Mouse (Mus musculus) heart, postnatal 25 days (tissue): Measurements from ENCODE around the gene Wrnip1. TPM values are rescaled to one million over a fixed set of nuclear protein-coding genes. Genes with fewer than 3 reads are reported as not detected.
"Not testable (repeated sequence)": the region's sequence is repeated elsewhere in the genome, so short reads cannot be mapped to it uniquely, and the experiment has no call there.

Experiments
- DNase-seq: peaks from one replicate; pipeline ENCODE4 v3.0.0; 2022; ENCODE audit warnings: low spot score
- intact Hi-C: fragments of 180-260 bp; cut with DNase I; formaldehyde crosslinking; loops from one replicate; pipeline ENCODE4 v1.15.1; 2025
- total RNA-seq, 2 experiments: library from RNA; stranded (reverse); gene quantifications; 2 replicates each; pipeline ENCODE4 v1.2.3; 2021

The Wrnip1 gene
- total RNA-seq, 2 experiments from 2014 or later, result 18.5 to 27.1 TPM

- intact Hi-C loops, result no loop called here
- no peak for DNase-seq
These were observed 47.3 kb downstream of the Wrnip1 start for GRCm38 (mm10) chr13:32849092-32849491.

DNA sequence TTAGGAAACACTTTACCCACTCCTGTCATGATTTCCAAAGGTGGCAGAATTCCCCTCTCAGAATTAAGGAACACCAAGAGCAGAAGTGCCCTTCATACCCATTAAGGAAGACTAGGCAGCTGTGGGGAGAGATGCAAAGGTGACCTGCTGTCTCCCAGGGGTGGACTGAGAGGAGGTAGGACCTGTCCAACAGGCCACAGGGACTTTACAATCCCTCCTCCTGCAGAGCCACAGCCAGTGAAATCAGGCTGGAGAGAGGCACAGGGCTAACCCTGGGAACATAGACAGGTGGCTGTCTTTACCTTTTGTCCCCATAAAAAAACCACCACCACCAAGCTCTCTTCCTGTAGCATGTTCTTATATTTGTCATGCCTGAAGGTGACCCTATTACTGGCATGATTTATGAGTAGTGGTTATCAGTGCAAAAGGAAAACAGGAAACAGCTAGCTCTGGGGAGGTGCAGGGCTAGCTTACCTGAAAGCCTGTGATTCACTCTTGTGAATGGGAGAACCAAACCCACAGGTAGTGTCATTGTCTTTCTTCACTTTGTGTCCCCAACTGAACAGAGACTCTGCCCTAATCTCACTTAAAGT, 47.8 kb downstream of the Wrnip1 start:
- intact Hi-C loops, result no loop called here
- no peak for DNase-seq

GRCm38 (mm10) chr13:32850156-32850555, 48.3 kb downstream of the Wrnip1 start:
- DNase-seq, result no peak
- intact Hi-C loops, result no loop called here

DNA sequence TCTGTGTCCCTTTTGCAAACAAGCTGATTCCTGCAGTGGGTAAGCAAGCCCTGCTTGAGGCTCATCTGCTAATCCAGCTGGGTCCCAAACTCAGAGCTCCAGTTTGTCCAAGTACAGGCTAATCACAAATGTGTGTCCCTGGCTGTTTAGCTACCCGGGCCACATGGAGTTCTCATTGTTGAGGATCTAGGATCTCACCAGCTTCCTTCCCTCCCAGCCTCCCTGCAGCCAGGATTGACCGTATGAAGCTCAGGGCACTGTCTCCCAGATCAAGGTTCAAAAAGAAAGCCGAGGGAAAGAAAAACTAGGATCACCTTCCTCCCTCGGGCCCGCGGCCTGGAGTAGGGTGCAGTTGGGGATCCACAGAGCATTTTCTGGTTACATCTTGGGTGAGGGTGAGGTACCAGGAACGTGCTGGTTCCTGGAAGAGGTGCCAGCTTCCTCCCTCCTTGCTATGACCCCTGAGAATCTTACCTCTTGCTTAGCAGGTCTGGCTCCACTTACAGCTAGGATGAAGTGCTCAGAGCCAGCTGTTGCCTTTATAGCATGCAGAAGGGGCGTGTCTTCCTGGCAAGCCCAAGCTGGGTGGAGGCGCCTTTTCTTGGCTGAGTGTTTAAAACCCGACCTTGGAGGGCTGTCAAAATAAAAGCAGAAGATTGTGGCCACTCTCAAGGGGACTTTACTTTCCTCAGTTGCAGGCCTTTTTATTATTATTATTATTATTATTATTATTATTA, 49.0 kb downstream of the Wrnip1 start, which contains the start of gene Serpinb1a:
TSS of gene Serpinb1a (minus strand) at position 518 of the 737 bp plus-strand sequence.
- DNase-seq, result peak; percentile 66
- intact Hi-C loops, result no loop called here

DNA sequence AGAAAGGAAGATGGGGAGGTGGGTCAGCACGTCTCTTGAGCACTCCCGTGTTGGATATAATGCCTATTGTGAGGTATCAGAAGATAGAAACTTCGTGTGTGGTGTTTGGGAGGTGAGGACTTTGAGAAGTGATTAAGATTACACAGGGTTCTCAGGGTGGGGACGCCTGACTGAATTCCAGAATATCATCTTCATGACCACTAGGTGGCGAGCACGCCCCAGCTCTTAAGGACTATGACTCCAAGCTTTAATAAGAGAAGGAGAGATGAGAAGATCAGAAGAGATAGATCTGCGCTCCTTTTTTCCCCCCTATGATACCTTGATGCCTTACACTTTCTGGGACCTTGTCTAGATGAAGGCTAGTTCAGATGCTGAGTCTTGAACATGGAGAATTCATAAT, 50.1 kb downstream of the Wrnip1 start:
- intact Hi-C loops, result no loop called here
- no peak for DNase-seq

DNA sequence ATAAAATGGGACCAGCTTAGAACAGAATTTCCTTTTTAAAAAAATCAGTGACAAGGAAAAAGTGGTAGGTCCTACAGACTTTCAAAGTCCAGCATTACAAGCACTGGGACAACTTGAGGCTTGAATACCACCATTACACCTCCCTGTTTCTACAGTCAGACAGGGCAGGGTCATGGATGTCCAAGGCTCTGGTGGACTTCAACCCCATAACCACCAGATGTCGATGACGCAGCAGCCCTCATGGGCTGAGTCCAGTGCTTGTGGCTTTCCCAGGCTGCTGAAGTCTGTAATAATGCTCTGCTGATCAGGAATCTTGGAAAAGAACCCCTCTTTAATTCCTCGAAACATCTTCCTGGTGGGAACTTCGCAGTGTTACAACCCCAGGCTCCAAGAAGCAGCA, 50.7 kb downstream of the Wrnip1 start:
- DNase-seq, result no peak

DNA sequence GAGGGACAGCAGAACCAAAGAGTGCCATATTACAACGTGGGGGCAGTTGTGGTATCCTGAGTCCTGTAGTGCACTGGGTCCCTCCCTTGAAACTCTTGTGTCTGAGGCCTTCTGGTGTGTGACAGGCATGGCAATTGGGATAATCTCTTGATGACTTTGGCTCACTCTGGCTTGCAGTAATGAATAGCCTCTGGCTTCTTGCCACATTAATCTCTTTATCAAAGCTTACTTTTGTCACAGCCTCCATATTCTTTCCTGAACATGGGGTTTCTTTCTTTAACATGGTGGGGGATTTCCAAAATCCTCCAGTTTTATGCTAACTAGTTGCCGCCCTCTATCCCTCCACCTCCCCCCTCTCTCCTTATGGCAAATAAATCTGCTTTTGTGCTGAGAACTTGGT, 51.2 kb downstream of the Wrnip1 start:
- DNase-seq, result no peak
- intact Hi-C loops, result no loop called here

More for the DNA sequence above, 50.7 kb downstream of the Wrnip1 start:
- intact Hi-C loops, result no loop called here

GRCm38 (mm10) chr13:32860821-32861220, 59.0 kb downstream of the Wrnip1 start:
- intact Hi-C loops, result loop anchor here (10.0 kb wide), 1 partner anchor 1034 kb away; no protein-coding TSS in a partner anchor

GRCm38 (mm10) chr13:32863456-32863855, 61.6 kb downstream of the Wrnip1 start:
- DNase-seq, result no peak
- intact Hi-C loops, result loop anchor here (10.0 kb wide), 1 partner anchor 1031 kb away; no protein-coding TSS in a partner anchor

More at GRCm38 (mm10) chr13:32860821-32861220, 59.0 kb downstream of the Wrnip1 start:
- no peak for DNase-seq

- intact Hi-C loops, result loop anchor here (10.0 kb wide), 1 partner anchor 1030 kb away; no protein-coding TSS in a partner anchor
- not testable (repeated sequence) for DNase-seq
These were observed 62.7 kb downstream of the Wrnip1 start for GRCm38 (mm10) chr13:32864529-32864928.

- intact Hi-C loops, result loop anchor here (10.0 kb wide), 1 partner anchor 1029 kb away; no protein-coding TSS in a partner anchor
- no peak for DNase-seq
These were observed 63.8 kb downstream of the Wrnip1 start for GRCm38 (mm10) chr13:32865591-32865990.

DNA sequence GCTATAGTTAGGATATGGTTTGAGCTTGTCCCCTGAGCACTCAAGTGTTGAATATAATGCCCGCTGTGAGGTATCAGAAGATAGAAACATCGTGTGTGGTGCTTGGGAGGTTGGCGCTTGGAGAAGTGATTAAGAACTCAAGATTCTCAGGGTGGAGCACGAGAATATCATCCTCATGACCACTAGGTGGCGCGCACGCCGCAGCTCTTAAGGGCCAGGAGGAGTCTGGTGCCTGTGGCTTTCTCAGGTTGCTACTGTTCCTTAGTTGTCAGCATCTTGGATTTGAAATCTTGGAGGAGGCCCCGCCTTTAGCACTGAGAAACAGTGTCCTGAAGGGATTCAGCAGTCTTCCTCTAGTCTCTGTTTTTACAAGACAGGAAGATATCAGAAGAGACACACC, 64.6 kb downstream of the Wrnip1 start:
- intact Hi-C loops, result loop anchor here (2.0 to 10.0 kb wide), 2 partner anchors 36 to 1028 kb away; no protein-coding TSS in a partner anchor

GRCm38 (mm10) chr13:32867030-32867429, 65.2 kb downstream of the Wrnip1 start:
- intact Hi-C loops, result loop anchor here (2.0 to 10.0 kb wide), 2 partner anchors 36 to 1028 kb away; no protein-coding TSS in a partner anchor

More for the DNA sequence above, 64.6 kb downstream of the Wrnip1 start:
- DNase-seq, result no peak

GRCm38 (mm10) chr13:32868233-32868632, 66.4 kb downstream of the Wrnip1 start:
- intact Hi-C loops, result loop anchor here (10.0 kb wide), 1 partner anchor 1027 kb away; no protein-coding TSS in a partner anchor
- not testable (repeated sequence) for DNase-seq

More at GRCm38 (mm10) chr13:32867030-32867429, 65.2 kb downstream of the Wrnip1 start:
- no peak for DNase-seq

DNA sequence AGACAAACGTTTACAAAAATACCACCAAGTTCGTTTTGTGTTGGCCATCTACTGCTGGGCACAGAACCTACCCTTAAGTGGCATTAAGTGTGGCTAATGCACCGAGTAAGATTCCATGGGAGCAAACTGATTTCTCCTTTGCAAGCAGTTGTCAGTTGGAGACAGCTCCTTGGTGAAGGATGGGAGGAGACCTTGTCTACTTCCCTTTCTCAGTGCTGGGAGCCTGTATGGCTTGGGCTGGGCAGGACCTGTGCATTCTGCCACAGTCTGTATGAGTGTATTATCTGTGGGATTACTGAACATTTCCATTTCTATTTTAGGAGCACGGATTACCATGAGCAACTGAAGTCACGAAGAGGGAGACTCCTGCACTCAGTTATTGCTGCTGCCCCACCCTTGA, 67.0 kb downstream of the Wrnip1 start:
- intact Hi-C loops, result loop anchor here (10.0 kb wide), 1 partner anchor 1026 kb away; no protein-coding TSS in a partner anchor
- no peak for DNase-seq

Other genes with a start within 250 kb of the Wrnip1 start
- 100 to 1,000 TPM; 303 to 406 TPM for gene Mylk4, start 18.1 kb upstream of the Wrnip1 start, total RNA-seq
- gene D930007J09Rik, start 811 bp downstream of the Wrnip1 start, total RNA-seq, result not detected
- gene Serpinb1a, start 49.1 kb downstream of the Wrnip1 start, total RNA-seq, result 1 to 10 TPM; 4.0 to 5.6 TPM
- 1 to 10 TPM in 1 of 2 experiments, under 1 TPM in 1; 0.84 to 2.3 TPM for gene Serpinb1c, start 96.2 kb downstream of the Wrnip1 start, total RNA-seq
- 10 to 100 TPM; 32.7 to 37.4 TPM for gene Serpinb6b, start 163.2 kb downstream of the Wrnip1 start, total RNA-seq
- gene Serpinb9, start 201.2 kb downstream of the Wrnip1 start, total RNA-seq, result 1 to 10 TPM; 9.0 to 9.8 TPM
- under 1 TPM in 1 of 2 experiments, not detected in 1; 0.20 TPM for gene Serpinb9b, start 225.4 kb downstream of the Wrnip1 start, total RNA-seq